Mouse (Mus musculus): ENCODE results near the gene Zfp598. TPM values are rescaled to one million over a fixed set of nuclear protein-coding genes. Genes with fewer than 3 reads are reported as not detected.

Gene Zfp598
- polyA plus RNA-seq, 1 experiment from 2014 or later = 13.7 TPM

GRCm38 (mm10) chr17:24689251-24690081, 20.0 kb downstream of the Zfp598 start, which contains the start of gene Syngr3:
Syngr3 (minus strand) TSS chr17:24689955.
- H3K4me2 ChIP-seq (ENCODE audit: low read depth, low read length) = peak within 1 kb of the TSS; percentile 79
- H3K4me3 ChIP-seq (replicated peaks; ENCODE audit: low read length) = peak within 1 kb of the TSS; percentile 54
- peak within 1 kb of the TSS; percentile 61 for H3K9ac ChIP-seq (ENCODE audit: low read length)
- peaks cover 12% of the 10 kb centered on the region for H3K4me1 ChIP-seq (ENCODE audit: control insufficient read depth, insufficient read depth, low read length)
- no peak within 1 kb of the TSS for H3K27ac ChIP-seq (ENCODE audit: low read length)
- H3K36me3 ChIP-seq (ENCODE audit: control insufficient read depth, insufficient read depth, low read length) = no peaks in the 10 kb centered on the region
- peaks cover 44% of the 10 kb centered on the region for H3K27me3 ChIP-seq (ENCODE audit: control insufficient read depth, insufficient read depth, low read length)
- no peak for ATAC-seq (ENCODE audit: insufficient read depth, low FRiP score)
- H3K9me3 ChIP-seq (replicated peaks; ENCODE audit: control insufficient read depth, low read length) = no peaks in the 10 kb centered on the region
- 2% methylated on average over 51 of the region's 55 CpGs for WGBS

- Histone ChIP-seq H3K27me3 (ENCODE audit: control insufficient read depth, insufficient read depth, low read length) (peaks cover 41% of the 10 kb centered on the region), H3K4me1 (ENCODE audit: control insufficient read depth, insufficient read depth, low read length) (peaks cover 23% of the 10 kb centered on the region), H3K9ac (ENCODE audit: low read length) (no peak overlapping the region), H3K27ac (ENCODE audit: low read length) (no peak overlapping the region), H3K4me3 (replicated peaks; ENCODE audit: low read length) (no peak overlapping the region), H3K4me2 (ENCODE audit: low read depth, low read length) (no peak overlapping the region), H3K36me3 (ENCODE audit: control insufficient read depth, insufficient read depth, low read length) (no peaks in the 10 kb centered on the region), H3K9me3 (replicated peaks; ENCODE audit: control insufficient read depth, low read length) (no peaks in the 10 kb centered on the region)
- 83% methylated on average over 5 of the region's 5 CpGs for WGBS
- no peak for ATAC-seq (ENCODE audit: insufficient read depth, low FRiP score)
Measured at GRCm38 (mm10) chr17:24692385-24692784, 22.9 kb downstream of the Zfp598 start.

DNA sequence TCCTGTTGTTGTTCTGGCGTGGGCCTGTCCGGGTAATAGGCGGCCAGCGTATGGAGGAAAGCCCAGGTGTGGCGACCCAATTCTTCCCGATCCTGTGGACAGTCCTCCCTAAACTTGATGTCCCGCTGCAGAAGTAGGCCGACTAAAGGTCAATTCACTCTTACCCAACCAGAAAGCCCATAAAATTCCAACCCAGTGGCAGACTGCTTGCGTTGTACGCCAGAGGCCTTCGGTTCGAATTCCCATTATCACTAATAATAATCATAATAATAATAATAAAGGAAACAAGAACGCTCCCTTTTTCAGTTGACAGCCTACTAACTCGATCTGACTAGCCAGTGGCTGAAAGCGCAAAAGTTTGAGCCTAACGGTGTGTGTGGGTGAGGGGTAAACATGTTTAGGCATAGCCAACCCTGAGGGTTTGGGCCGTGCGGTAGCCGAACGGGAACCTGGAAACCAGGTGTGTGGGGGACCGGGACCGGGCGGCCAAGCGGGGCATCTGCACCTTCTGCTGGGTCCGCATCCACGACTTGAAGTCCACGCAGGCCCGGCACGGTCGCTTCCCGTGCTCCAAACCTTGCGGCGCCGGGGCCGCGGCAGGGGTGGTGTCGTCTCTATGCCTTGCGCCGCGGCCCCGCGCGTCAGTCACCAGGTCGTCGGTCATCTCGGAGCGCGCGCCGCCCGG, 26.0 kb downstream of the Zfp598 start:
- Histone ChIP-seq H3K4me3 (replicated peaks; ENCODE audit: low read length) (peak overlapping the region; percentile 83), H3K36me3 (ENCODE audit: control insufficient read depth, insufficient read depth, low read length) (no peaks in the 10 kb centered on the region; the same call in 1 of the 2 replicates), H3K27ac (ENCODE audit: low read length) (peak overlapping the region; percentile 91), H3K9ac (ENCODE audit: low read length) (peak overlapping the region; percentile 92), H3K9me3 (replicated peaks; ENCODE audit: control insufficient read depth, low read length) (no peaks in the 10 kb centered on the region), H3K4me2 (ENCODE audit: low read depth, low read length) (peak overlapping the region; percentile 88), H3K27me3 (ENCODE audit: control insufficient read depth, insufficient read depth, low read length) (peaks cover 11% of the 10 kb centered on the region; the same call in 1 of the 2 replicates), H3K4me1 (ENCODE audit: control insufficient read depth, insufficient read depth, low read length) (peaks cover 24% of the 10 kb centered on the region)
- peak; percentile 5; the same call in 1 of the 2 replicates for ATAC-seq (ENCODE audit: insufficient read depth, low FRiP score)
- whole genome bisulfite sequencing = 7% methylated on average over 51 of the region's 51 CpGs

DNA sequence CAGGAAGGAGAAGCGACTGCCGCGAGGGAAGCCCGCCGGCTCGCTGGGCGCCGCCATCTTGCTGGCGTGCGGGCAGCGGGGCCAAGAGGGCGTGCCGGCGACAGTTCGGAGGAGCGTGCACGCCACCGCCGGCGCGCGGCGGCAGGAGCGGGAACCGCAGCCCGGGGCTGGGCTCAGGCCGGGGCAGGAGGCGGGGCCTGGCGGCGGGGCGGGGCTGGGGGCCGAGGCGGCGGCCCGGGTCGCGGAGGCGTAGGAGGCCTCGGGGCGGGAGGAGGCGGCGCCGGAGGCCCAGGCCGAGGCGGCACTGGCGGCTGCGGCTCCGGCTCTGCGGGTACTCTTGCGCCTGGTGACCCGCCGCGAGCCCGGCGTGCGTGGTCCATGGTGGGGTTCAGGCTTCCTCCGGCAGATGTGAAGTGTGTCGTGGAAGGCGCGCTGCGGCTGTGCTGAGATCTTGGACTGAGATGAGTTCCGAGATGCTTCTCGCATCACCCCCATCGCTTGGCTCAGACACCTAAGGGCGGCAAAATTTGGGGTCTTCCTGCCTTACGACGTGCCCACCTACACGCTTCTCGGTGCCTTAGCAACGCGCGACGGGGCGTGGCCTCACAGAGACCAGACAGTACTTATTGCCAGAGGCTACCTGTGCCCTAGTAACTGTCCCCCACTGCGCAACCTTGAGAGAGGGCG, 26.7 kb downstream of the Zfp598 start, which contains the start of the genes Gfer and Noxo1:
Gfer (minus strand) TSS at position 146 of the 687 bp plus-strand sequence.
Noxo1 (plus strand) TSS at position 224 of the 687 bp plus-strand sequence.
- WGBS = under 1% methylated on average over 73 of the region's 76 CpGs
- ATAC-seq (ENCODE audit: insufficient read depth, low FRiP score) = peak; percentile 94

GRCm38 (mm10) chr17:24697985-24698384, 28.5 kb downstream of the Zfp598 start:
- peak overlapping the region; percentile 64 for H3K27ac ChIP-seq (ENCODE audit: low read length)
- peaks cover 13% of the 10 kb centered on the region for H3K36me3 ChIP-seq (ENCODE audit: control insufficient read depth, insufficient read depth, low read length)
- 27% methylated on average over 5 of the region's 5 CpGs for WGBS
- H3K4me2 ChIP-seq (ENCODE audit: low read depth, low read length) = 0 out of 2 replicates have a peak overlapping the region, but pooled peaks have one; percentile 15
- no peaks in the 10 kb centered on the region for H3K27me3 ChIP-seq (ENCODE audit: control insufficient read depth, insufficient read depth, low read length)
- H3K9me3 ChIP-seq (replicated peaks; ENCODE audit: control insufficient read depth, low read length) = no peaks in the 10 kb centered on the region
- peaks cover 24% of the 10 kb centered on the region for H3K4me1 ChIP-seq (ENCODE audit: control insufficient read depth, insufficient read depth, low read length)
- ATAC-seq (ENCODE audit: insufficient read depth, low FRiP score) = no peak
- no peak overlapping the region for H3K4me3 ChIP-seq (replicated peaks; ENCODE audit: low read length)
- peak overlapping the region; percentile 35 for H3K9ac ChIP-seq (ENCODE audit: low read length)

More for the DNA sequence above, 26.7 kb downstream of the Zfp598 start, which contains the start of the genes Gfer and Noxo1:
- peaks cover 24% of the 10 kb centered on the region for H3K4me1 ChIP-seq (ENCODE audit: control insufficient read depth, insufficient read depth, low read length)
- no peaks in the 10 kb centered on the region; the same call in none of the 2 replicates for H3K36me3 ChIP-seq (ENCODE audit: control insufficient read depth, insufficient read depth, low read length)
- peak within 1 kb of the TSS; percentile 88 for H3K4me2 ChIP-seq (ENCODE audit: low read depth, low read length)
- peaks cover 4% of the 10 kb centered on the region; the same call in 1 of the 2 replicates for H3K27me3 ChIP-seq (ENCODE audit: control insufficient read depth, insufficient read depth, low read length)
- H3K4me3 ChIP-seq (replicated peaks; ENCODE audit: low read length) = peak within 1 kb of the TSS; percentile 83
- H3K27ac ChIP-seq (ENCODE audit: low read length) = peak within 1 kb of the TSS; percentile 91
- peak within 1 kb of the TSS; percentile 92 for H3K9ac ChIP-seq (ENCODE audit: low read length)
- H3K9me3 ChIP-seq (replicated peaks; ENCODE audit: control insufficient read depth, low read length) = no peaks in the 10 kb centered on the region

- H3K27me3 ChIP-seq (ENCODE audit: control insufficient read depth, insufficient read depth, low read length) = no peaks in the 10 kb centered on the region
- WGBS = 66% methylated on average over 9 of the region's 9 CpGs
- H3K9me3 ChIP-seq (replicated peaks; ENCODE audit: control insufficient read depth, low read length) = no peaks in the 10 kb centered on the region
- H3K4me1 ChIP-seq (ENCODE audit: control insufficient read depth, insufficient read depth, low read length) = peaks cover 24% of the 10 kb centered on the region
- peak overlapping the region; percentile 64; the same call in 1 of the 2 replicates for H3K27ac ChIP-seq (ENCODE audit: low read length)
- ATAC-seq (ENCODE audit: insufficient read depth, low FRiP score) = no peak
- H3K9ac ChIP-seq (ENCODE audit: low read length) = no peak overlapping the region; the same call in 1 of the 2 replicates
- 0 out of 2 replicates have a peak overlapping the region, but pooled peaks have one; percentile 15 for H3K4me2 ChIP-seq (ENCODE audit: low read depth, low read length)
- H3K36me3 ChIP-seq (ENCODE audit: control insufficient read depth, insufficient read depth, low read length) = peaks cover 15% of the 10 kb centered on the region
- no peak overlapping the region for H3K4me3 ChIP-seq (replicated peaks; ENCODE audit: low read length)
Measured at GRCm38 (mm10) chr17:24698715-24699114, 29.2 kb downstream of the Zfp598 start.

GRCm38 (mm10) chr17:24699473-24699872, 30.0 kb downstream of the Zfp598 start:
- H3K4me2 ChIP-seq (ENCODE audit: low read depth, low read length) = no peak overlapping the region
- peaks cover 21% of the 10 kb centered on the region for H3K36me3 ChIP-seq (ENCODE audit: control insufficient read depth, insufficient read depth, low read length)
- H3K4me3 ChIP-seq (replicated peaks; ENCODE audit: low read length) = no peak overlapping the region
- 75% methylated on average over 2 of the region's 2 CpGs for WGBS
- H3K27me3 ChIP-seq (ENCODE audit: control insufficient read depth, insufficient read depth, low read length) = no peaks in the 10 kb centered on the region
- H3K9me3 ChIP-seq (replicated peaks; ENCODE audit: control insufficient read depth, low read length) = no peaks in the 10 kb centered on the region
- H3K9ac ChIP-seq (ENCODE audit: low read length) = peak overlapping the region; percentile 1; the same call in 1 of the 2 replicates
- peaks cover 24% of the 10 kb centered on the region for H3K4me1 ChIP-seq (ENCODE audit: control insufficient read depth, insufficient read depth, low read length)
- H3K27ac ChIP-seq (ENCODE audit: low read length) = no peak overlapping the region
- ATAC-seq (ENCODE audit: insufficient read depth, low FRiP score) = no peak

- no peaks in the 10 kb centered on the region for H3K9me3 ChIP-seq (replicated peaks; ENCODE audit: control insufficient read depth, low read length)
- H3K4me3 ChIP-seq (replicated peaks; ENCODE audit: low read length) = no peak overlapping the region
- peaks cover 23% of the 10 kb centered on the region for H3K36me3 ChIP-seq (ENCODE audit: control insufficient read depth, insufficient read depth, low read length)
- H3K4me2 ChIP-seq (ENCODE audit: low read depth, low read length) = no peak overlapping the region
- H3K9ac ChIP-seq (ENCODE audit: low read length) = no peak overlapping the region
- no peaks in the 10 kb centered on the region for H3K27me3 ChIP-seq (ENCODE audit: control insufficient read depth, insufficient read depth, low read length)
- ATAC-seq (ENCODE audit: insufficient read depth, low FRiP score) = no peak
- peaks cover 22% of the 10 kb centered on the region for H3K4me1 ChIP-seq (ENCODE audit: control insufficient read depth, insufficient read depth, low read length)
- H3K27ac ChIP-seq (ENCODE audit: low read length) = no peak overlapping the region
- WGBS = 93% methylated on average over 9 of the region's 9 CpGs
Measured at GRCm38 (mm10) chr17:24701251-24701650, 31.8 kb downstream of the Zfp598 start.
